Mouse (Mus musculus) MEL (cell line): ENCODE results near the gene Tedc1.

Experiments
- CTCF ChIP-seq, 3 experiments: IDR thresholded peaks in 2 of 3; conservative IDR thresholded peaks in 1 of 3; 2 replicates each; pipeline ENCODE4 v1.5.1; 2011 to 2012; ENCODE audit warnings: low read length in 3 of 3, low read depth in 2 of 3, mild to moderate bottlenecking in 2 of 3, improper control_type of control experiment in 1 of 3, inconsistent platforms in 1 of 3, mixed read lengths in 1 of 3, moderate library complexity in 1 of 3; ENCODE audit not compliant: control insufficient read depth in 1 of 3, insufficient read depth in 1 of 3, poor library complexity in 1 of 3, severe bottlenecking in 1 of 3
- MEF2A ChIP-seq: IDR thresholded peaks from 2 replicates; pipeline ENCODE4 v1.6.1; 2014; ENCODE audit warnings: low read depth, mild to moderate bottlenecking, inconsistent platforms, low read length, improper control_type of control experiment; ENCODE audit not compliant: poor library complexity, insufficient replicate concordance, severe bottlenecking; ENCODE audit errors: extremely low read depth
- POLR2A ChIP-seq, 2 experiments: IDR thresholded peaks; 2 replicates each; pipeline ENCODE4 v1.6.1; 2011 to 2012; ENCODE audit warnings: low read length in 2 of 2, mild to moderate bottlenecking in 2 of 2, control low read depth in 1 of 2, improper control_type of control experiment in 1 of 2, low read depth in 1 of 2, moderate library complexity in 1 of 2; ENCODE audit not compliant: control insufficient read depth in 1 of 2, insufficient read depth in 1 of 2, poor library complexity in 1 of 2
- SIN3A ChIP-seq: IDR thresholded peaks from 2 replicates; pipeline ENCODE4 v1.6.1; 2012; ENCODE audit warnings: low read length, improper control_type of control experiment, inconsistent platforms
- TAL1 ChIP-seq: IDR thresholded peaks from 2 replicates; pipeline ENCODE4 v1.6.1; 2012; ENCODE audit warnings: mild to moderate bottlenecking, inconsistent platforms, low read length, moderate library complexity, mixed read lengths
- ZNF384 ChIP-seq: IDR thresholded peaks from 2 replicates; pipeline ENCODE4 v1.6.1; 2012; ENCODE audit warnings: low read depth, mild to moderate bottlenecking, inconsistent platforms, low read length, improper control_type of control experiment

DNA sequence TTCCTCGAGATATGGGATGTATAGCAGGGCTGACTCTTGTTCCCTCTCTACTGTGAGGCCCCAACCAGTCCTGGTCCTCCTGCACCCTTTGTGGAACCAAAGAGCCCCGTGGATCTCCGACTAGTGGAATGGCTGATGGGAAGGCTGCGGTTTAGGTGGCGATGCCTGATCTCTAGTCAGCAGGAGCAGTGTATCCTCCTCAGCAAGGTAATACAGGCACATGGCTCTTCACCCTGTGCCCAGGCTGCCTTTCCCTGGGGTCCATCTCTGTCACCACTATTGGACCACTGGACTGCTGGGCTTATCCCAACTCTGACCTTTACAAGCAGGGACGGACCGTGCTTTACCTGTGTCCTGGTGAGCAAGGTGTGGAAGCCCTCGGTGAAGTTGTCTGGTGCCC, 1.3 kb downstream of the Tedc1 start:
- TF ChIP-seq SIN3A = no peak
- no peak for TF ChIP-seq MEF2A
- TF ChIP-seq CTCF (IDR thresholded peaks at IDR 0.05 in 2 of 3, conservative IDR thresholded peaks at IDR 0.05 in 1 of 3; ENCODE audit: control insufficient read depth in 1 of 3, insufficient read depth in 1 of 3, low read depth in 2 of 3, low read length in 3 of 3, poor library complexity in 1 of 3, severe bottlenecking in 1 of 3) = no peak
- TF ChIP-seq POLR2A (IDR thresholded peaks at IDR 0.05; ENCODE audit: control insufficient read depth in 1 of 2, insufficient read depth in 1 of 2, low read depth in 1 of 2, low read length in 2 of 2, poor library complexity in 1 of 2) = no peak
- no peak for TF ChIP-seq ZNF384
- TF ChIP-seq TAL1 = no peak
